Mouse (Mus musculus) layer of hippocampus, postnatal 14 days (tissue): ENCODE data around the gene Tbccd1. TPM values are rescaled to one million over a fixed set of nuclear protein-coding genes. Genes with fewer than 3 reads are reported as not detected.
"Not testable (repeated sequence)": the region's sequence is repeated elsewhere in the genome, so short reads cannot be mapped to it uniquely, and the experiment has no call there.

ENCODE experiments used
- DNase-seq, 2 experiments: peaks; one replicate each; pipeline ENCODE4 v3.0.0; 2021 to 2022; ENCODE audit warnings: low spot score in 2 of 2, mixed read lengths in 1 of 2
- total RNA-seq, 2 experiments: library from RNA; stranded (reverse); gene quantifications; 2 replicates each; pipeline ENCODE4 v1.2.3; 2021

The Tbccd1 gene
- total RNA-seq, 2 experiments from 2014 or later = 15.7 to 16.1 TPM

- DNase-seq = peak; percentile 69 to 74
Measured at GRCm38 (mm10) chr16:22789908-22790367, 67.5 kb downstream of the Tbccd1 start.

- no peak for DNase-seq
Measured at GRCm38 (mm10) chr16:22782686-22783085, 74.8 kb downstream of the Tbccd1 start.

- peak; percentile 57 to 79 for DNase-seq
Measured at GRCm38 (mm10) chr16:22779228-22779835, 78.1 kb downstream of the Tbccd1 start.

GRCm38 (mm10) chr16:22778296-22778695 is 79.2 kb downstream of the Tbccd1 start:
- not testable (repeated sequence) for DNase-seq

- DNase-seq = no peak
Measured at GRCm38 (mm10) chr16:22775471-22775985, 81.9 kb downstream of the Tbccd1 start.

- DNase-seq = no peak
Measured at GRCm38 (mm10) chr16:22768661-22769060, 88.8 kb downstream of the Tbccd1 start.

- no peak for DNase-seq
Measured at GRCm38 (mm10) chr16:22767405-22767804, 90.1 kb downstream of the Tbccd1 start.

- no peak for DNase-seq
Measured at GRCm38 (mm10) chr16:22766738-22767211, 90.7 kb downstream of the Tbccd1 start.

- no peak for DNase-seq
Measured at GRCm38 (mm10) chr16:22765531-22765930, 91.9 kb downstream of the Tbccd1 start.

Other genes with a start within 250 kb of the Tbccd1 start
- 100 to 1,000 TPM; 167 to 172 TPM for gene Dgkg, start 200.4 kb downstream of the Tbccd1 start, total RNA-seq
- gene Crygs, start 46.1 kb downstream of the Tbccd1 start, total RNA-seq = not detected
- gene Dnajb11, start 176 bp upstream of the Tbccd1 start, total RNA-seq = 10 to 100 TPM; 69.5 to 76.3 TPM
- gene Ahsg, start 33.6 kb upstream of the Tbccd1 start, total RNA-seq = not detected
- gene Fetub, start 60.7 kb upstream of the Tbccd1 start, total RNA-seq = under 1 TPM in 1 of 2 experiments, not detected in 1; 0.48 TPM
- gene Hrg, start 93.4 kb upstream of the Tbccd1 start, total RNA-seq = not detected
- not detected for gene Kng2, start 171.8 kb upstream of the Tbccd1 start, total RNA-seq
- gene Kng1, start 200.2 kb upstream of the Tbccd1 start, total RNA-seq = not detected
- 100 to 1,000 TPM; 713 to 771 TPM for gene Eif4a2, start 249.8 kb upstream of the Tbccd1 start, total RNA-seq